Mouse (Mus musculus) forebrain, embryonic 14.5 days (tissue): ENCODE measurements around the gene Hmgxb4. TPM values are rescaled to one million over a fixed set of nuclear protein-coding genes. Genes with fewer than 3 reads are reported as not detected.

ENCODE experiments used
- ATAC-seq: fragments of 200-750 bp; cut with Nextera tagmentation; 2 replicates; pipeline ENCODE4 v1.8.0; 2017; ENCODE audit warnings: mild to moderate bottlenecking, moderate library complexity
- DNase-seq: peaks from one replicate; pipeline ENCODE4 v3.0.0-alpha.2; 2015; ENCODE audit warnings: low spot score
- H3K27ac ChIP-seq: fragments of 300-500 bp; sonication (generic); 2 replicates; pipeline ENCODE4 v1.5.1; 2014; ENCODE audit warnings: low read depth, mild to moderate bottlenecking, control low read depth, low read length, moderate library complexity
- H3K27me3 ChIP-seq: fragments of 300-500 bp; sonication (generic); replicated peaks from 2 replicates; pipeline ENCODE4 v1.6.1; 2014; ENCODE audit warnings: low read length, control low read depth, mixed read lengths; ENCODE audit not compliant: control insufficient read depth, insufficient read depth
- H3K36me3 ChIP-seq: fragments of 300-500 bp; sonication (generic); 2 replicates; pipeline ENCODE4 v1.6.1; 2014; ENCODE audit warnings: low read length, control low read depth; ENCODE audit not compliant: control insufficient read depth, insufficient read depth
- H3K4me1 ChIP-seq: fragments of 300-500 bp; sonication (generic); 2 replicates; pipeline ENCODE4 v1.6.1; 2014; ENCODE audit warnings: antibody characterized with exemption, low read length, control low read depth; ENCODE audit not compliant: control insufficient read depth, insufficient read depth
- H3K4me2 ChIP-seq: fragments of 300-500 bp; sonication (generic); 2 replicates; pipeline ENCODE4 v1.6.1; 2014; ENCODE audit warnings: mild to moderate bottlenecking, control low read depth, low read length
- H3K4me3 ChIP-seq: fragments of 300-500 bp; sonication (generic); 2 replicates; pipeline ENCODE4 v1.5.1; 2014; ENCODE audit warnings: low read depth, low read length, control low read depth
- H3K9ac ChIP-seq: fragments of 300-500 bp; sonication (generic); 2 replicates; pipeline ENCODE4 v1.6.1; 2014; ENCODE audit warnings: mild to moderate bottlenecking, low read length, control low read depth, moderate library complexity
- H3K9me3 ChIP-seq: fragments of 300-500 bp; sonication (generic); replicated peaks from 2 replicates; pipeline ENCODE4 v1.6.1; 2016; ENCODE audit warnings: low read length, control low read depth, mixed read lengths; ENCODE audit not compliant: control insufficient read depth
- WGBS: fragments of 180-500 bp; shearing (Covaris S2); extraction: QIAGEN DNeasy Blood & Tissue Kit; methylation state at CpG from one replicate; pipeline ENCODE4 v1.1.7; 2014; 5-methylcytosine and 5-hydroxymethylcytosine counted together
- polyA plus RNA-seq: library from polyadenylated mRNA; unstranded; fragments of >200 nt; fragmentation: Nextera tagmentation; extraction: Ambion mirVana; gene quantifications from 2 replicates; pipeline ENCODE4 v1.2.1, GENCODE M21; 2014

Gene Hmgxb4
- polyA plus RNA-seq, 1 experiment from 2014 or later, result 50.0 TPM

DNA sequence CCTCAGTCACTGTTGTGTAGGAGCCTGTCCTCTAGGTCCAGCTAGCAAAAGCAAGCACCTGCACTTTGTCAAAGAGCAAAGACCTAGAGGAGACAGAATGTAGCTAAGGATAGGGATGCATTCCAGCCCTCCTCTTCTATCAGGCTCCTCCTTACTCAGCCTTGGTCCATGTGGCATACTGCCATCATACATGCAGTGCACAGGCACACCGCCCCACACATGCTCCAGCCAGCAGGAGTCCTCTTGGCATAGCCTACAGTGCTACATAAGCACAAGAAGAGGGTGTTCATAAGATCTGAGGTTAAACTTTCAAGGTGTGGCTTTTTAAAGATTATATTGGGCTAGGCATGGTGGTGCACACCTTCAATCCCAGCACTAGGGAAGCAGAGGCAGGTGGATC lies 81.7 kb downstream of the Hmgxb4 start:
- WGBS, result 100% methylated on average over 1 of the region's 1 CpGs
- ATAC-seq, result no peak
- DNase-seq, result no peak

DNA sequence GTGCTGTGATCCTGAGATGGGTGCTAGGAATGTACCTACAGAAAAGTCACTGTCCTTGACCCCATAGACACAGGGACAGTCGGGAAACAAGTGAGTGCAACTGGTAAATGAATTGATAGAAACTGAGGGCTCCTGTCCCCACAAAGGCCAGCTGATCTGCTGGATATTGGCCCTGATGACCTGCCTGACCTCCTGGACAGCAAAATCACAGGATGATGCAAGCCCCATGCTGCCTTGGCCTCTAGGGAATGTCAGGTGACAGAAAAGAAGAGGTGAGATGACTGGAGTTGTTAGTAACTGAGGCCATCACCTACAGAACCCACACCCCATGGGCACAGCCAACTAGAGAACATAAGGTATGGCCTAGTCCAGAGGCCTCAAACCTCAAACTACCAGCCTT lies 85.1 kb downstream of the Hmgxb4 start:
- ATAC-seq (no peak), DNase-seq (no peak)
- Histone ChIP-seq H3K9ac (no peak overlapping the region), H3K4me2 (no peak overlapping the region), H3K36me3 (no peaks in the 10 kb centered on the region), H3K27me3 (no peaks in the 10 kb centered on the region), H3K4me3 (no peak overlapping the region), H3K27ac (no peak overlapping the region), H3K9me3 (no peaks in the 10 kb centered on the region), H3K4me1 (no peaks in the 10 kb centered on the region)
- 67% methylated on average over 1 of the region's 1 CpGs for WGBS

More for the DNA sequence above, 81.7 kb downstream of the Hmgxb4 start:
- Histone ChIP-seq H3K4me3 (no peak overlapping the region), H3K4me1 (no peaks in the 10 kb centered on the region), H3K9me3 (no peaks in the 10 kb centered on the region), H3K36me3 (no peaks in the 10 kb centered on the region), H3K27me3 (no peaks in the 10 kb centered on the region), H3K4me2 (no peak overlapping the region), H3K27ac (no peak overlapping the region), H3K9ac (no peak overlapping the region)

DNA sequence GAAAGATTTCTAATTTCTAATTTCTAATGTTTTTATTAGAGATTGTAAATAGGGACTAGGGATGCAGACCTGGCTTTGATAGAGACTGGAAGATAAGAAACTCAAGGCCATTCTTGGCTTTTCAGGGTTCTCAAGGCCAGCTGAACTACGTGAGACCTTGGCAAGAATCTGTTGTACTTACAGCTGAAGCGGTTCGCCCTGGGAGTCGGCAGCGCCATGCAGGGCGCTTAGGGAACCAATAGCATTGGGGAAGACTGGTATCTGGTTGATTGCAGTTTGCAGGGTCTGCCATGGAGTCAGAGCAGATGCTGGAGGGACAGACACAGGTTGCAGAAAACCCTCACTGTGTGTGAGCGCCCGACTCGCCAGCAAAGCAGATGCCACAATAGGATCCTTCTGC lies 85.7 kb downstream of the Hmgxb4 start:
- Histone ChIP-seq H3K27ac (no peak overlapping the region), H3K4me1 (peaks cover 3% of the 10 kb centered on the region; the same call in 1 of the 2 replicates), H3K4me3 (no peak overlapping the region), H3K4me2 (no peak overlapping the region), H3K9ac (no peak overlapping the region), H3K9me3 (no peaks in the 10 kb centered on the region), H3K27me3 (no peaks in the 10 kb centered on the region), H3K36me3 (no peaks in the 10 kb centered on the region)
- 96% methylated on average over 9 of the region's 9 CpGs for WGBS
- DNase-seq, result no peak
- ATAC-seq, result no peak

Other genes with a start within 250 kb of the Hmgxb4 start
- gene Isx, start 120.2 kb upstream of the Hmgxb4 start, polyA plus RNA-seq, result not detected in 2 replicates
- gene Tom1, start 40.3 kb downstream of the Hmgxb4 start, polyA plus RNA-seq, result 16.5 and 16.9 TPM in 2 replicates
- gene Hmox1, start 100.3 kb downstream of the Hmgxb4 start, polyA plus RNA-seq, result 3.9 and 4.1 TPM in 2 replicates
- gene Mcm5, start 116.2 kb downstream of the Hmgxb4 start, polyA plus RNA-seq, result 71.8 and 83.0 TPM in 2 replicates
- 0.52 and 0.94 TPM in 2 replicates for gene Rasd2, start 220.6 kb downstream of the Hmgxb4 start, polyA plus RNA-seq